Mouse (Mus musculus): Measurements from ENCODE around the gene Pxmp2. TPM values are rescaled to one million over a fixed set of nuclear protein-coding genes. Genes with fewer than 3 reads are reported as not detected.

Pxmp2 gene
- polyA plus RNA-seq, 1 experiment from 2014 or later, result 129 TPM

DNA sequence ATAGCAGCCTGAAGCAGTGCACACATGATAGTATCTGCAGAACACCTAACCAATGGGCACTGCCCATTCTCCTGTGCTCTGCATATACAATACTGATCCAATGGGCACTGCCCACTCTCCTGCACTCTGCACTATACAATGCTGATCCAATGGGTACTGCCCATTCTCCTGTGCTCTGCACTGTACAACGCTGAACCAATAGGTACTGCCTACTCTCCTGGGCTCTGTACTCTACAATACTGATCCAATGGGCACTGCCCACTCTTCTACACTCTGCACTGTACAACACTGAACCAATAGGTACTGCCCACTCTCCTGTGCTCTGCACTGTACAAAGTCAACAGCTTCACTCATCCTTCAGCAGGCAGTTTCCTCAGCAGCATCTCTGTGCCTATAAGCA lies 9.1 kb downstream of the Pxmp2 start:
- peaks cover 5% of the 10 kb centered on the region; the same call in 1 of the 2 replicates for H3K36me3 ChIP-seq (replicated peaks; ENCODE audit: insufficient read depth, low read length)
- H3K9me3 ChIP-seq (ENCODE audit: low read length), result no peaks in the 10 kb centered on the region
- TF ChIP-seq CTCF (IDR thresholded peaks at IDR 0.05; ENCODE audit: low read depth), result no peak
- no peak for TF ChIP-seq EP300 (IDR thresholded peaks at IDR 0.05; ENCODE audit: low read depth)
- ATAC-seq (no peak), DNase-seq (no peak)
- H3K4me2 ChIP-seq (ENCODE audit: low read depth, low read length), result no peak overlapping the region
- no peaks in the 10 kb centered on the region for H3K27me3 ChIP-seq (ENCODE audit: insufficient read depth, low read length)
- H3K9ac ChIP-seq (replicated peaks), result no peak overlapping the region
- no peak overlapping the region for H3K27ac ChIP-seq (ENCODE audit: low read depth)
- H3K4me1 ChIP-seq (ENCODE audit: insufficient read depth), result no peaks in the 10 kb centered on the region
- WGBS (ENCODE audit: insufficient replicate concordance), result 95% methylated on average over 1 of the region's 1 CpGs
- no peak overlapping the region for H3K4me3 ChIP-seq (ENCODE audit: low read depth, low read length)

DNA sequence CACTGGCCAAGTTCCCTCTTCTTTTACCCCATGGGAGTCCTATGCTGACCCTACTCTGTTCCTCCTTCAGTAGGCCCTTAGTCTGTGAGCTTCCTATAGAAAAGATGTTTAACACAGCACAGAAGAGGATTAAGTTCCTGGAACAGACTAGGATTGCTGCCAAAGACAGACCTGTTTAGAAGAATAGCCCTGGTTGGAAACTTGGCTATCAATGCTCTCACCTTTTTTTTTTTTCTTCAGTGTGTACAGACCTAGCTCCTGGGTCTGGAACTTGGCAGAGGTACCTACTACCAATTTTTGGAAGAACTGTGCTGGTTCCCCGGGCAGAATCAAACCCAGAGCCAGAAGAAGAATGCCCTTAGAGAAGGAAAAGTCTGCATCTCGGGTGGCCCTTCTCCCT lies 9.6 kb downstream of the Pxmp2 start:
- H3K4me1 ChIP-seq (ENCODE audit: insufficient read depth), result no peaks in the 10 kb centered on the region
- DNase-seq (no peak), ATAC-seq (no peak)
- no peak overlapping the region for H3K27ac ChIP-seq (ENCODE audit: low read depth)
- H3K4me3 ChIP-seq (ENCODE audit: low read depth, low read length), result no peak overlapping the region
- no peak overlapping the region for H3K9ac ChIP-seq (replicated peaks)
- H3K27me3 ChIP-seq (ENCODE audit: insufficient read depth, low read length), result no peaks in the 10 kb centered on the region
- H3K36me3 ChIP-seq (replicated peaks; ENCODE audit: insufficient read depth, low read length), result peaks cover 5% of the 10 kb centered on the region; the same call in 1 of the 2 replicates
- TF ChIP-seq CTCF (IDR thresholded peaks at IDR 0.05; ENCODE audit: low read depth) (no peak), EP300 (IDR thresholded peaks at IDR 0.05; ENCODE audit: low read depth) (no peak)
- WGBS (ENCODE audit: insufficient replicate concordance), result 63% methylated on average over 2 of the region's 2 CpGs
- H3K9me3 ChIP-seq (ENCODE audit: low read length), result no peaks in the 10 kb centered on the region
- no peak overlapping the region for H3K4me2 ChIP-seq (ENCODE audit: low read depth, low read length)

DNA sequence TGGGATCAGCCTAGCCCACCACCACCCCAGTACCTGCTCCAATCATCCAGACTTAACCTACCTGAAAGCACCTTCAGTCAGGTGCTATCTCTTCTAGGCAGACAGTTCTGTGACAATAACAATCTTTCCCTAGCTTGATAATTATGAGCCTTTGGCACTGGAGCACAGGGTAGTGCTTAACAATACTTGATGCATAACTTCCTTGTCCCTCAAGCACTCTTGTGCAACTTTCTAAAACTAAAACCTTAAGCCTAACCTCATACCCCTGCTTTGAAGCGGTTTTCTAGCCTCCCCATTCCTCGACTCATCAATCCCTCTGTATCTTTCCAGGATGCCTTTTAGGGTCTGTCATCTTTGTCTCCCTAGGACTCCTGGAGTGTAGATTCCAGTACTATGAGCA lies 11.1 kb downstream of the Pxmp2 start:
- Histone ChIP-seq H3K9me3 (ENCODE audit: low read length) (no peaks in the 10 kb centered on the region), H3K36me3 (replicated peaks; ENCODE audit: insufficient read depth, low read length) (peaks cover 5% of the 10 kb centered on the region; the same call in 1 of the 2 replicates), H3K27ac (ENCODE audit: low read depth) (no peak overlapping the region), H3K4me3 (ENCODE audit: low read depth, low read length) (no peak overlapping the region), H3K27me3 (ENCODE audit: insufficient read depth, low read length) (no peaks in the 10 kb centered on the region), H3K4me2 (ENCODE audit: low read depth, low read length) (no peak overlapping the region), H3K9ac (replicated peaks) (no peak overlapping the region), H3K4me1 (ENCODE audit: insufficient read depth) (no peaks in the 10 kb centered on the region)
- ATAC-seq, result no peak
- no peak for TF ChIP-seq CTCF (IDR thresholded peaks at IDR 0.05; ENCODE audit: low read depth)
- no peak for TF ChIP-seq EP300 (IDR thresholded peaks at IDR 0.05; ENCODE audit: low read depth)
- DNase-seq, result no peak
- WGBS (ENCODE audit: insufficient replicate concordance), result 76% methylated on average over 2 of the region's 2 CpGs

- H3K4me2 ChIP-seq (ENCODE audit: low read depth, low read length), result no peak overlapping the region
- peaks cover 5% of the 10 kb centered on the region; the same call in 1 of the 2 replicates for H3K36me3 ChIP-seq (replicated peaks; ENCODE audit: insufficient read depth, low read length)
- H3K4me3 ChIP-seq (ENCODE audit: low read depth, low read length), result no peak overlapping the region
- no peaks in the 10 kb centered on the region for H3K4me1 ChIP-seq (ENCODE audit: insufficient read depth)
- H3K9me3 ChIP-seq (ENCODE audit: low read length), result no peaks in the 10 kb centered on the region
- 64% methylated on average over 4 of the region's 4 CpGs for WGBS (ENCODE audit: insufficient replicate concordance)
- no peak overlapping the region for H3K27ac ChIP-seq (ENCODE audit: low read depth)
- no peak for DNase-seq
- TF ChIP-seq EP300 (IDR thresholded peaks at IDR 0.05; ENCODE audit: low read depth) (no peak), CTCF (IDR thresholded peaks at IDR 0.05; ENCODE audit: low read depth) (no peak)
- no peak for ATAC-seq
- no peak overlapping the region for H3K9ac ChIP-seq (replicated peaks)
- H3K27me3 ChIP-seq (ENCODE audit: insufficient read depth, low read length), result no peaks in the 10 kb centered on the region
Observed at GRCm38 (mm10) chr5:110274147-110274546, 11.8 kb downstream of the Pxmp2 start.

DNA sequence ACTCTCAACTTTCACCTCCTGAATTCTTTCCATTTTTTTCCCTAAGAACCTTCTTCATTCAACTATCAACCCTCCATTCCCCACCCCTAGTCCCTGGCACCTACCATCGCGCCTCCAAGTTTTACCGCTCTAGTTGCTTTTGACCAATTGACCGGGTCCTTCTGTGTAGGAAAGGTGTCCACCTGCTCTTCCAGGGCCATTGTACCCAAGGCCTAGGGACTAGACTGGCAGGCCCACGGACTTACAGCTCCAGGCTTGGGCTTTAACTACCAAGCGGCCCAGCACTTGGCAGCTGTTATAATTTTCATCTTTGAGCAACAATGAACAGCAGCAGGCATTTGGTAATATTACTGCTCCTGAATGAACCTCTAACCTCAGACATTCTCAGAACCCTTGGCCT lies 15.7 kb downstream of the Pxmp2 start:
- Histone ChIP-seq H3K9me3 (ENCODE audit: low read length) (no peaks in the 10 kb centered on the region), H3K27ac (ENCODE audit: low read depth) (no peak overlapping the region), H3K36me3 (replicated peaks; ENCODE audit: insufficient read depth, low read length) (peaks cover 22% of the 10 kb centered on the region), H3K4me2 (ENCODE audit: low read depth, low read length) (no peak overlapping the region; the same call in 1 of the 2 replicates), H3K4me1 (ENCODE audit: insufficient read depth) (peaks cover 10% of the 10 kb centered on the region), H3K27me3 (ENCODE audit: insufficient read depth, low read length) (no peaks in the 10 kb centered on the region), H3K9ac (replicated peaks) (no peak overlapping the region), H3K4me3 (ENCODE audit: low read depth, low read length) (no peak overlapping the region)
- ATAC-seq (no peak), DNase-seq (no peak)
- TF ChIP-seq CTCF (IDR thresholded peaks at IDR 0.05; ENCODE audit: low read depth) (no peak), EP300 (IDR thresholded peaks at IDR 0.05; ENCODE audit: low read depth) (no peak)
- WGBS (ENCODE audit: insufficient replicate concordance), result 92% methylated on average over 6 of the region's 6 CpGs

DNA sequence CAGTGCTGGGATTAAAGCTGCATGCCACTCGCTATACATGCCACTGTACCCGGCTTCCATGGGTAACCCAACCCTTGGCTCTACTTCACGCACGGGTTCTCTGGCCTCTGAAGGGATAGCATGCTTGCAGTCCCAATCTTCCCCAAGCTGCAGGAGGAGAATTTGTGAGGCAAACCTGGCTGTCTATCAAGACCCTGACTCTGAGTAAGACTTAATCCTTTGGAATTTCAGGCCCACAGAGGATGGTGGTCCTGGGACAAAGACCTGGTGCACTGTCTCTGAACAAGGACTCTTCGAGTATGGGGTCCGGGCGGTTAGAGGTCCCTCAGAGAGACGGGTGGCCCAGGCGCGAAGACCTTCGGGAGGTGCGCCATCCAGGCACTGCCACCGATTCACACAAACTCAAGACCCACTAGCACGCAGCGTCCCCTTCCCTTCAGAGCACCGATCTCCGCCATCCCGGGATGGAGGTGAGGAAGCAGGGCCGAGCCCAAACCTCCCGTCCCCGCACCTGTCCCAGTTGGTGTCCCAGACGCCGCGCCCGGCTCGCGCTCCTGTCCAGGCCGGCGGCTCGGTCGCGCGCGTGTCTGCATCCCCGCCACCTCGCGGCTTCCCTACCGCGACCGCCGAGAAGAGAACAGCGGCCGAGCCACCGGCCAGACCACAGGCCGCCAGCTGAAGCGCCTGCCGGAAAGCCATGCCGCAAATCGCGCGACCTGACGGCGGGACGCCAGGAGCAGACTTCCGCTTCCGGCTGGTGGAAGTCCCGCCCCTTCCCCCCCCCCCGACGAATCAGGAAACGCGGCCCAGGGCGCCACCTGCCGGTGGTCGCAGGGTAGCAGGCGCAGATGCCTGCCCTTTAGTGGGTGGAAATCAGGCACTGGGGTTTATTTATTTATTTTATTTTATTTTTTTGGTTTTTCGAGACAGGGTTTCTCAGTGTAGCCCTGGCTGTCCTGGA lies 16.6 kb downstream of the Pxmp2 start, which contains the start of gene Pgam5:
Gene Pgam5, minus strand, starts transcription at position 773 of the 961 bp plus-strand sequence.
- Histone ChIP-seq H3K4me3 (ENCODE audit: low read depth, low read length) (peak within 1 kb of the TSS; percentile 96), H3K9me3 (ENCODE audit: low read length) (no peaks in the 10 kb centered on the region), H3K4me2 (ENCODE audit: low read depth, low read length) (peak within 1 kb of the TSS; percentile 74), H3K27ac (ENCODE audit: low read depth) (peak within 1 kb of the TSS; percentile 62), H3K36me3 (replicated peaks; ENCODE audit: insufficient read depth, low read length) (peaks cover 31% of the 10 kb centered on the region), H3K9ac (replicated peaks) (peak within 1 kb of the TSS; percentile 91), H3K4me1 (ENCODE audit: insufficient read depth) (peaks cover 10% of the 10 kb centered on the region), H3K27me3 (ENCODE audit: insufficient read depth, low read length) (no peaks in the 10 kb centered on the region)
- ATAC-seq (peak; percentile 94), DNase-seq (peak; percentile 97)
- no peak for TF ChIP-seq EP300 (IDR thresholded peaks at IDR 0.05; ENCODE audit: low read depth)
- TF ChIP-seq CTCF (IDR thresholded peaks at IDR 0.05; ENCODE audit: low read depth), result peak; percentile 92
- under 1% methylated on average over 62 of the region's 66 CpGs for WGBS (ENCODE audit: insufficient replicate concordance)
